Mouse (Mus musculus) ES-Bruce4 (cell line): ENCODE measurements around the gene Ppp1r18.

Source experiments
- CTCF ChIP-seq: IDR thresholded peaks from one replicate; pipeline ENCODE4 v1.8.1; 2011; ENCODE audit warnings: low read depth, low read length
- EP300 ChIP-seq: IDR thresholded peaks from 2 replicates; pipeline ENCODE4 v1.6.1; 2011; ENCODE audit warnings: low read depth, low read length; ENCODE audit not compliant: insufficient read depth

DNA sequence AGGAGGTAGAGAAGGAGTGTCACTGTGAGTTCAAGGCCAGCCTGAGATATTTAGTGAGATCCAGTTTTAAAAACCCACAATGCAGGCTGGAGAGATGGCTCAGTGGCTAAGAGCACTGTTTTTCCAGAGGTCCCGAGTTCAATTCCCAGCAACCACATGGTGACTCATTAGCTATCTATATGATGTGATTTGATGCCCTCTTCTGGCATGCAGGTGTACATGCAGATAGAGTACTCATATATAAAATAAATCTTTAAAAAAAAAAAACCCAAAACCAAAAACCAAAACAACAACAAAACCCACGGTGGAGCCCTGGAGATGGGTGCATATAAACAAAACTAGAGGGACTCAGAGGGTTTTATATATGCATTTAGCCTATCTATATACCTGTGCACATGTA, 42.2 kb downstream of the Ppp1r18 start:
- TF ChIP-seq CTCF, result no peak
- TF ChIP-seq EP300, result no peak
